In genomic region chr9:34395839-34396804, GRCm38 (mm10) we compare ENCODE assay signal across 17 mouse cellular contexts.
A peak's percentile ranks its signal among the peaks of the same experiment; 100 is the strongest.
DNase-seq lines count a peak whose midpoint lies in the region; ATAC-seq and TF ChIP-seq lines count a peak whose summit lies in the region.
"Had no signal": no experiment of that assay in that cellular context is flagged by ENCODE, and none has a peak within 500 bp of the region (broad histone marks: within the 10 kb centered on the region; RNA-seq: fewer than 3 reads in every experiment).

No protein-coding gene starts in this region.

- no peaks in the 10 kb centered on the region for H3K27me3 ChIP-seq in forebrain, embryonic 14.5 days (replicated peaks; ENCODE audit: control insufficient read depth, insufficient read depth, low read length)
- H3K27me3 ChIP-seq in forebrain, embryonic 12.5 days: no peaks in the 10 kb centered on the region
- H3K27me3 ChIP-seq in limb, embryonic 14.5 days (ENCODE audit: control insufficient read depth, insufficient read depth, low read length): no peaks in the 10 kb centered on the region
- H3K27me3 ChIP-seq in cerebellum, adult 2 months (ENCODE audit: control insufficient read depth, insufficient read depth, low read length): no peaks in the 10 kb centered on the region
- H3K27me3 ChIP-seq: liver, embryonic 13.5 days had no signal

- no peaks in the 10 kb centered on the region for H3K4me1 ChIP-seq in forebrain, embryonic 14.5 days (ENCODE audit: control insufficient read depth, insufficient read depth, low read length)
- no peaks in the 10 kb centered on the region for H3K4me1 ChIP-seq in forebrain, embryonic 12.5 days
- H3K4me1 ChIP-seq in limb, embryonic 14.5 days (ENCODE audit: control insufficient read depth, insufficient read depth, low read length): peaks cover 7% of the 10 kb centered on the region
- no peaks in the 10 kb centered on the region for H3K4me1 ChIP-seq in cerebellum, adult 2 months (ENCODE audit: control insufficient read depth, insufficient read depth, low read length)
- H3K4me1 ChIP-seq: liver, embryonic 13.5 days had no signal

- H3K4me2 ChIP-seq in forebrain, embryonic 14.5 days (ENCODE audit: low read length): no peak overlapping the region
- H3K4me2 ChIP-seq in forebrain, embryonic 12.5 days: no peak overlapping the region
- H3K4me2 ChIP-seq in limb, embryonic 14.5 days (replicated peaks; ENCODE audit: low read depth, low read length, severe bottlenecking): no peak overlapping the region
- H3K4me2 ChIP-seq: liver, embryonic 13.5 days had no signal

- 0 out of 2 replicates have a peak, but pooled peaks have one; percentile 32 for ATAC-seq in forebrain, embryonic 14.5 days
- ATAC-seq in forebrain, embryonic 12.5 days (ENCODE audit: low FRiP score): no peak
- ATAC-seq in limb, embryonic 14.5 days (ENCODE audit: low FRiP score, low read depth): peak; percentile 78
- ATAC-seq: intestine, postnatal 0 days had no signal

- H3K9ac ChIP-seq in forebrain, embryonic 14.5 days (ENCODE audit: low read length): no peak overlapping the region
- H3K9ac ChIP-seq in forebrain, embryonic 12.5 days: no peak overlapping the region
- no peak overlapping the region for H3K9ac ChIP-seq in limb, embryonic 14.5 days (ENCODE audit: low read depth, low read length, severe bottlenecking)
- H3K9ac ChIP-seq: liver, embryonic 13.5 days had no signal

- no peaks in the 10 kb centered on the region for H3K9me3 ChIP-seq in forebrain, embryonic 14.5 days (replicated peaks; ENCODE audit: control insufficient read depth, low read length)
- H3K9me3 ChIP-seq in forebrain, embryonic 12.5 days: no peaks in the 10 kb centered on the region
- H3K9me3 ChIP-seq in limb, embryonic 14.5 days (ENCODE audit: control insufficient read depth, low read length): no peaks in the 10 kb centered on the region
- H3K9me3 ChIP-seq: liver, embryonic 13.5 days had no signal

- no peaks in the 10 kb centered on the region for H3K36me3 ChIP-seq in forebrain, embryonic 14.5 days (ENCODE audit: control insufficient read depth, insufficient read depth, low read length)
- H3K36me3 ChIP-seq in forebrain, embryonic 12.5 days (replicated peaks): no peaks in the 10 kb centered on the region
- no peaks in the 10 kb centered on the region for H3K36me3 ChIP-seq in limb, embryonic 14.5 days (ENCODE audit: control insufficient read depth, insufficient read depth, low read length)
- H3K36me3 ChIP-seq: liver, embryonic 13.5 days had no signal

- TF ChIP-seq CTCF in layer of hippocampus, adult 2 months (conservative IDR thresholded peaks at IDR 0.05): no peak
- TF ChIP-seq CTCF in brain, embryonic 14.5 days (IDR thresholded peaks at IDR 0.05; ENCODE audit: borderline replicate concordance, extremely low read depth, insufficient read depth, insufficient read length): no peak
- TF ChIP-seq CTCF in cerebellum, adult 2 months (IDR thresholded peaks at IDR 0.05; ENCODE audit: borderline replicate concordance, insufficient read depth, low read depth, low read length): no peak

- WGBS in forebrain, embryonic 14.5 days: 32% methylated on average over 6 of the region's 6 CpGs
- WGBS in forebrain, embryonic 12.5 days: 47% methylated on average over 6 of the region's 6 CpGs
- 17% methylated on average over 6 of the region's 6 CpGs for WGBS in limb, embryonic 14.5 days
- 46% methylated on average over 6 of the region's 6 CpGs for WGBS in cerebellum, adult 2 months

- no peak overlapping the region for H3K27ac ChIP-seq in forebrain, embryonic 14.5 days (ENCODE audit: low read depth, low read length)
- no peak overlapping the region for H3K27ac ChIP-seq in forebrain, embryonic 12.5 days
- H3K27ac ChIP-seq in layer of hippocampus, adult 2 months: no peak overlapping the region
- no peak overlapping the region for H3K27ac ChIP-seq in limb, embryonic 14.5 days (replicated peaks; ENCODE audit: low read depth, low read length)
- H3K27ac ChIP-seq in cerebellum, adult 2 months (ENCODE audit: insufficient read depth, low read length): no peak overlapping the region
- H3K27ac ChIP-seq: heart, adult 2 months; liver, embryonic 13.5 days had no signal

- no peak overlapping the region for H3K4me3 ChIP-seq in forebrain, embryonic 14.5 days (ENCODE audit: low read depth, low read length)
- no peak overlapping the region for H3K4me3 ChIP-seq in forebrain, embryonic 12.5 days (replicated peaks)
- no peak overlapping the region for H3K4me3 ChIP-seq in layer of hippocampus, adult 2 months
- H3K4me3 ChIP-seq in limb, embryonic 14.5 days (replicated peaks; ENCODE audit: low read length): no peak overlapping the region
- no peak overlapping the region for H3K4me3 ChIP-seq in cerebellum, adult 2 months (replicated peaks; ENCODE audit: insufficient read depth, low read depth, low read length)
- H3K4me3 ChIP-seq: erythroblast, embryonic 14.5 days; heart, adult 2 months; liver, embryonic 13.5 days had no signal

- DNase-seq in forebrain, embryonic 14.5 days (ENCODE audit: low spot score): no peak
- peak; percentile 34 for DNase-seq in layer of hippocampus, adult 9-11 months
- no peak for DNase-seq in layer of hippocampus, adult 2 months (ENCODE audit: low spot score in 2 of 2)
- peak; percentile 65 for DNase-seq in brain, embryonic 14.5 days (ENCODE audit: low read depth)
- DNase-seq in limb, embryonic 14.5 days (ENCODE audit: low spot score): peak; percentile 61
- DNase-seq in urinary bladder, postnatal 10 days (ENCODE audit: low spot score): no peak
- DNase-seq in cerebellum, adult 2 months: no peak
- DNase-seq: cerebellum, postnatal 36 days; heart, adult 2 months; heart, postnatal 4 days; kidney, postnatal 25 days; liver, embryonic 13.5 days; lung, postnatal 14 days; right cerebral cortex, adult 18-20 months had no signal

- TF ChIP-seq POLR2A in brain, embryonic 14.5 days (IDR thresholded peaks at IDR 0.05; ENCODE audit: borderline replicate concordance, extremely low read depth, insufficient read depth, insufficient read length, poor library complexity, severe bottlenecking): no peak
- TF ChIP-seq POLR2A in limb, embryonic 14.5 days (IDR thresholded peaks at IDR 0.05; ENCODE audit: borderline replicate concordance, extremely low read depth, insufficient read depth, insufficient read length): no peak
- no peak for TF ChIP-seq POLR2A in cerebellum, adult 2 months (IDR thresholded peaks at IDR 0.05; ENCODE audit: borderline replicate concordance, insufficient read depth, low read length)

Comparison
In these comparisons a context has a peak if more than half of its experiments do, and no peak if none do; other contexts are left out.
1. DNase-seq: peak in layer of hippocampus, adult 9-11 months (single experiment), brain, embryonic 14.5 days (single experiment) and limb, embryonic 14.5 days (single experiment); none in forebrain, embryonic 14.5 days (single experiment), layer of hippocampus, adult 2 months (0 of 2), urinary bladder, postnatal 10 days (single experiment) and cerebellum, adult 2 months (0 of 2).